Mouse (Mus musculus): Measurements from ENCODE around the gene Meig1. TPM values are rescaled to one million over a fixed set of nuclear protein-coding genes. Genes with fewer than 3 reads are reported as not detected.
"Not testable (repeated sequence)": the region's sequence is repeated elsewhere in the genome, so short reads cannot be mapped to it uniquely, and the experiment has no call there.

Gene Meig1
- polyA plus RNA-seq, 1 experiment from 2014 or later: 30.4 TPM

GRCm38 (mm10) chr2:3424579-3424910, 2.1 kb upstream of the Meig1 start:
- H3K4me3 ChIP-seq (ENCODE audit: low read length): peak overlapping the region; percentile 77
- peaks cover 6% of the 10 kb centered on the region; the same call in 1 of the 2 replicates for H3K4me1 ChIP-seq (replicated peaks; ENCODE audit: control insufficient read depth, insufficient read depth, low read length)
- peak overlapping the region; percentile 70 for H3K9ac ChIP-seq (ENCODE audit: low read length)
- H3K36me3 ChIP-seq (ENCODE audit: control insufficient read depth, insufficient read depth, low read length): no peaks in the 10 kb centered on the region
- H3K9me3 ChIP-seq (ENCODE audit: control insufficient read depth, low read length): no peaks in the 10 kb centered on the region
- H3K27me3 ChIP-seq (ENCODE audit: control insufficient read depth, insufficient read depth, low read depth, low read length): no peaks in the 10 kb centered on the region
- no peak for ATAC-seq (ENCODE audit: low read depth)
- H3K27ac ChIP-seq (ENCODE audit: low read length): no peak overlapping the region
- peak overlapping the region; percentile 88 for H3K4me2 ChIP-seq (ENCODE audit: low read depth, low read length)
- 3% methylated on average over 10 of the region's 10 CpGs for WGBS

- H3K4me3 ChIP-seq (ENCODE audit: low read length): peak within 1 kb of the TSS; percentile 77
- H3K4me2 ChIP-seq (ENCODE audit: low read depth, low read length): peak within 1 kb of the TSS; percentile 88
- ATAC-seq (ENCODE audit: low read depth): peak; percentile 99
- WGBS: 2% methylated on average over 29 of the region's 29 CpGs
- H3K36me3 ChIP-seq (ENCODE audit: control insufficient read depth, insufficient read depth, low read length): no peaks in the 10 kb centered on the region
- peaks cover 6% of the 10 kb centered on the region; the same call in 1 of the 2 replicates for H3K4me1 ChIP-seq (replicated peaks; ENCODE audit: control insufficient read depth, insufficient read depth, low read length)
- peak within 1 kb of the TSS; percentile 70 for H3K9ac ChIP-seq (ENCODE audit: low read length)
- H3K9me3 ChIP-seq (ENCODE audit: control insufficient read depth, low read length): no peaks in the 10 kb centered on the region
- no peaks in the 10 kb centered on the region for H3K27me3 ChIP-seq (ENCODE audit: control insufficient read depth, insufficient read depth, low read depth, low read length)
- no peak within 1 kb of the TSS for H3K27ac ChIP-seq (ENCODE audit: low read length)
Measured at GRCm38 (mm10) chr2:3423841-3424578, 1.6 kb upstream of the Meig1 start, which contains the start of gene Dclre1c. Gene Dclre1c, plus strand, starts transcription at chr2:3424131.

DNA sequence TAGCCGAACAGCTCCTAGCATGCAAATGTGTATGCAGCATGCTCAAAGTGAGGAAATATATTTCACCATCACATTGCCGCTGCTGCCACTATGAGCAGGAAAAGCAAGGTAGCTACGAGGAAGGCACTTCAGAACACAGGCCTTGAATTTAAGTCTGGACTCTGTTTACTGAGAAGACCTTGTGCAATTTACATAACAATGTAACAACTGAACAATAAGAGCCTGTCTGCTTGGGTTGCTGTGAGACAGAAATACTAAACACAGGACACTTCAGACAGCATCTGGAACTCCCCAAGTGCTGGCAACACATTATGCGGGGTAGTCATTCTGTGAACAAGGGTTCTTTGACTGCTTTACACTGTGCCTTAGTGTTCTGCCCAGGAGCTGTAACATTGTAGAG, 2.3 kb downstream of the Meig1 start:
- Histone ChIP-seq H3K4me3 (ENCODE audit: low read length) (no peak overlapping the region), H3K4me1 (replicated peaks; ENCODE audit: control insufficient read depth, insufficient read depth, low read length) (peaks cover 6% of the 10 kb centered on the region; the same call in 1 of the 2 replicates), H3K9me3 (ENCODE audit: control insufficient read depth, low read length) (no peaks in the 10 kb centered on the region), H3K27me3 (ENCODE audit: control insufficient read depth, insufficient read depth, low read depth, low read length) (no peaks in the 10 kb centered on the region; the same call in 1 of the 2 replicates), H3K4me2 (ENCODE audit: low read depth, low read length) (no peak overlapping the region), H3K36me3 (ENCODE audit: control insufficient read depth, insufficient read depth, low read length) (no peaks in the 10 kb centered on the region), H3K27ac (ENCODE audit: low read length) (no peak overlapping the region), H3K9ac (ENCODE audit: low read length) (no peak overlapping the region)
- WGBS: 69% methylated on average over 4 of the region's 4 CpGs
- ATAC-seq (ENCODE audit: low read depth): no peak

DNA sequence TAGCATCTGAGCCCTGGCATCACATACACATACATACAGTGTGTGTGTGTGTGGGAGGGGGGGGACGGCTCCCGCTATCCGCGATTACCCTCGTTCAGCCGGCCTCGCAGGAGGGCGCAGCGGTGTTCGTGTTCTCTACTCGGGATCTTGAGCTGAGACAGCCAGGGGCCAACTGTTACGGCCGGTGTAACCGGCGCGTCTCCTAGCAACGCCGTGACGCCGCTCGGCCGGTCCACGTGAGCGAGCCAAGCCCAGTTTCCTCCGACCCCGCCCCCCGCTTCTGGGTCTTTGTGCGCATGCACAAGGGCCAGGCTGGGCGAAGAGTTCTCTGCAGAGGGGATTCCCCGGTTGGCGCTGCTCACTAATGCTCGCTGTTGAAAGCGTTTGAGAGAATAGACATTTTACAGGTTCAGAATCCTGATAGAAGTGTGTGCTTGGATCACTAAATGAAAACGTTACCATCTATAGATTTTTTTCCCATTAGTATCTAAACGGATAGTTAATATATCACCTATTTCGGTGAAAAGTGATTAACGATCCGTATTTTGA, 3.5 kb downstream of the Meig1 start:
- H3K36me3 ChIP-seq (ENCODE audit: control insufficient read depth, insufficient read depth, low read length): no peaks in the 10 kb centered on the region
- no peak overlapping the region for H3K27ac ChIP-seq (ENCODE audit: low read length)
- no peaks in the 10 kb centered on the region; the same call in 1 of the 2 replicates for H3K27me3 ChIP-seq (ENCODE audit: control insufficient read depth, insufficient read depth, low read depth, low read length)
- H3K4me2 ChIP-seq (ENCODE audit: low read depth, low read length): peak overlapping the region; percentile 77
- under 1% methylated on average over 38 of the region's 38 CpGs for WGBS
- peak overlapping the region; percentile 57 for H3K4me3 ChIP-seq (ENCODE audit: low read length)
- H3K4me1 ChIP-seq (replicated peaks; ENCODE audit: control insufficient read depth, insufficient read depth, low read length): no peaks in the 10 kb centered on the region
- peak; percentile 95 for ATAC-seq (ENCODE audit: low read depth)
- H3K9ac ChIP-seq (ENCODE audit: low read length): peak overlapping the region; percentile 2; the same call in 1 of the 2 replicates
- H3K9me3 ChIP-seq (ENCODE audit: control insufficient read depth, low read length): no peaks in the 10 kb centered on the region

DNA sequence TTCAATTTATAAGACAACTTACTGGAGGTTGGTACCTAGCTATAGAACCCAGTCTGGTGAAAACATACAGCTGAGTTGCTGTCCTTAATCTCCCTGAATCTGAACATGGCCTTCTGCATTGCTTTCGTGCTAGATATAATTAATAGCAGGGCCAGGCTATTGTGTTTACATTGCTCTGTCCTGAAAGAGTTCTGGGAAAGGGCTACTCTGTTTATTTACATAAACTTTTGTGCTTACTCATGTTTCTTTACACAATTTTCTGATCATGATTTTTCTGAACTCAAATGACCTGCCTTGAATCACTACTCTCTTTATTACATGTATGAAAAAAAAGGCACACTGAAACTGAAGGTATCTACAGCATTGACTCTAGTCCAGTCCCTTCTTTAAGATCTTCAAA, 6.8 kb downstream of the Meig1 start:
- WGBS: 19% methylated on average over 1 of the region's 1 CpGs
- no peak overlapping the region for H3K9ac ChIP-seq (ENCODE audit: low read length)
- H3K4me1 ChIP-seq (replicated peaks; ENCODE audit: control insufficient read depth, insufficient read depth, low read length): no peaks in the 10 kb centered on the region
- no peaks in the 10 kb centered on the region; the same call in 1 of the 2 replicates for H3K27me3 ChIP-seq (ENCODE audit: control insufficient read depth, insufficient read depth, low read depth, low read length)
- H3K4me3 ChIP-seq (ENCODE audit: low read length): no peak overlapping the region
- no peaks in the 10 kb centered on the region for H3K36me3 ChIP-seq (ENCODE audit: control insufficient read depth, insufficient read depth, low read length)
- no peak overlapping the region for H3K27ac ChIP-seq (ENCODE audit: low read length)
- ATAC-seq (ENCODE audit: low read depth): no peak
- no peak overlapping the region for H3K4me2 ChIP-seq (ENCODE audit: low read depth, low read length)
- no peaks in the 10 kb centered on the region for H3K9me3 ChIP-seq (ENCODE audit: control insufficient read depth, low read length)

DNA sequence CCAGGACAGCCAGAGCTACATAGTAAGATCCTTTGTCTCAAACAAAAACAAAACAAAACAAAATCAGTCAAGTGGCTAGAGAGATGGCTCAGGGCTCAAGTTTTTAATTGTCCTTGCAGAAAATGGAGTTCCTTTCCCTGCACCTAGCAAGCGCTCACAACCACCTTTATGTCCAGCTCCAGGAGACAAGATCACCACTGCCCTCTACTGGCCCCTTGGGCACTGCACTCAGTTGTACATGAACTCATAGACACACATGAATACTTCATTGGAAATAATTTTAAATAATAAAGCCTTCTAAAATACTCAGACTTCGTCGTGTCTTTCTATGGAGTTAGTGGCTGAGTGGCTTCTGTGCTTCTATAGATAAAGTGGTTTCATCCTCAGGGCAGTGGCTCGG, 8.2 kb downstream of the Meig1 start:
- H3K9ac ChIP-seq (ENCODE audit: low read length): no peak overlapping the region
- H3K27me3 ChIP-seq (ENCODE audit: control insufficient read depth, insufficient read depth, low read depth, low read length): no peaks in the 10 kb centered on the region; the same call in 1 of the 2 replicates
- ATAC-seq (ENCODE audit: low read depth): no peak
- 44% methylated on average over 4 of the region's 4 CpGs for WGBS
- no peak overlapping the region for H3K4me3 ChIP-seq (ENCODE audit: low read length)
- no peak overlapping the region for H3K27ac ChIP-seq (ENCODE audit: low read length)
- no peaks in the 10 kb centered on the region for H3K9me3 ChIP-seq (ENCODE audit: control insufficient read depth, low read length)
- H3K36me3 ChIP-seq (ENCODE audit: control insufficient read depth, insufficient read depth, low read length): no peaks in the 10 kb centered on the region
- H3K4me1 ChIP-seq (replicated peaks; ENCODE audit: control insufficient read depth, insufficient read depth, low read length): no peaks in the 10 kb centered on the region
- no peak overlapping the region for H3K4me2 ChIP-seq (ENCODE audit: low read depth, low read length)

DNA sequence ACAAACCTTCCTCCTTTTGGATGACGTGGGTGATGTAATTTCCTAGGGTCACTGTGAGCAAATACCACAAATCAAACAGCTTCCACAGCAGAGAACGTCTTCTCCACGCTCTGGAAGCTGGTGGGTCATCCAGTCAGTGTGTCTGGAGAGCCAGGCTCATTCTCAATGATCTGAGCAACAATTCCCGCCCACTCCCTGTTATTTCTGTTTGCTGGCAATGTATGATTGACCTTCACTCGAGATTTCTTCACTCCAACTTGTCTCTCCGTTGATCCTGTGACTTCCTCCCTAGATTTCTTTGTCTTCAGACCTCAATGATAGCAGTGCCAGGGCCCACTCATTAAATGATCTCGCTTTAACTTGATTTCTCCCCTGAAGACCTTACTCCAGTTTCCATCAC, 14.7 kb downstream of the Meig1 start:
- Histone ChIP-seq H3K27me3 (ENCODE audit: control insufficient read depth, insufficient read depth, low read depth, low read length) (no peaks in the 10 kb centered on the region), H3K36me3 (ENCODE audit: control insufficient read depth, insufficient read depth, low read length) (no peaks in the 10 kb centered on the region), H3K4me3 (ENCODE audit: low read length) (no peak overlapping the region), H3K4me2 (ENCODE audit: low read depth, low read length) (no peak overlapping the region), H3K9ac (ENCODE audit: low read length) (no peak overlapping the region), H3K9me3 (ENCODE audit: control insufficient read depth, low read length) (no peaks in the 10 kb centered on the region), H3K27ac (ENCODE audit: low read length) (no peak overlapping the region), H3K4me1 (replicated peaks; ENCODE audit: control insufficient read depth, insufficient read depth, low read length) (no peaks in the 10 kb centered on the region)
- 55% methylated on average over 7 of the region's 7 CpGs for WGBS
- ATAC-seq (ENCODE audit: low read depth): no peak

- H3K4me3 ChIP-seq (ENCODE audit: low read length): no peak overlapping the region
- H3K4me1 ChIP-seq (replicated peaks; ENCODE audit: control insufficient read depth, insufficient read depth, low read length): no peaks in the 10 kb centered on the region
- 77% methylated on average over 4 of the region's 4 CpGs for WGBS
- H3K27me3 ChIP-seq (ENCODE audit: control insufficient read depth, insufficient read depth, low read depth, low read length): no peaks in the 10 kb centered on the region
- no peak overlapping the region for H3K9ac ChIP-seq (ENCODE audit: low read length)
- no peak overlapping the region for H3K4me2 ChIP-seq (ENCODE audit: low read depth, low read length)
- no peaks in the 10 kb centered on the region for H3K36me3 ChIP-seq (ENCODE audit: control insufficient read depth, insufficient read depth, low read length)
- H3K27ac ChIP-seq (ENCODE audit: low read length): no peak overlapping the region
- ATAC-seq (ENCODE audit: low read depth): no peak
- H3K9me3 ChIP-seq (ENCODE audit: control insufficient read depth, low read length): no peaks in the 10 kb centered on the region
Measured at GRCm38 (mm10) chr2:3405981-3406380, 16.5 kb downstream of the Meig1 start.

DNA sequence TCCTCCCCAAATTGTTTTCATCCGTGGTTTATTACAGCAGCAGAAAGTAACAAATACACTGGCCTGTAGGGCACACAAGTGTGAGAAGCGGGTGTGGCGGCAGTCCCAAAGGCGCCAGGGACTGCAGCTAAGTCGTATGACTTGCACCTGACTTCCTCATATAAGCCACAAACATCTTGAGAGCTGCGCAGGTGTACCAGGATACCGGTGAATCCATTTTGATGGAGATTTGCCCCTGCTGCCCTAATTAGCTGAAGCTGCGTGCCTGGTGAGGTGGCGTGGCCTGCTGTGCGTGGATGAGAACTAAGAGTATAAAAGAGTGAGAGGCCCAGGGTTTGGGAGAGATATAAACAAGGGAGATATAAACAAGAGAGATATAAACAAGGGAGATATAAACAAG, 25.3 kb downstream of the Meig1 start, which contains the start of gene Olah:
TSS of gene Olah (minus strand) at position 101 of the 400 bp plus-strand sequence.
- H3K4me1 ChIP-seq (replicated peaks; ENCODE audit: control insufficient read depth, insufficient read depth, low read length); H3K9ac ChIP-seq (ENCODE audit: low read length); H3K36me3 ChIP-seq (ENCODE audit: control insufficient read depth, insufficient read depth, low read length); H3K27ac ChIP-seq (ENCODE audit: low read length); H3K4me3 ChIP-seq (ENCODE audit: low read length); H3K4me2 ChIP-seq (ENCODE audit: low read depth, low read length); H3K27me3 ChIP-seq (ENCODE audit: control insufficient read depth, insufficient read depth, low read depth, low read length); ATAC-seq (ENCODE audit: low read depth); H3K9me3 ChIP-seq (ENCODE audit: control insufficient read depth, low read length): not testable (repeated sequence)
- WGBS: 61% methylated on average over 10 of the region's 10 CpGs
